Mouse (Mus musculus) activated CD4-positive, CD25-positive, alpha-beta regulatory T cell, adult 9 weeks (primary cell): ENCODE results near the gene Trmt1l. TPM values are rescaled to one million over a fixed set of nuclear protein-coding genes. Genes with fewer than 3 reads are reported as not detected.

Experiments
- polyA plus RNA-seq: library from polyadenylated mRNA; unstranded; fragments of 100-300 nt; shearing (Covaris generic); gene quantifications from one replicate; pipeline ENCODE4 v1.2.1, GENCODE M21; 2017

Gene Trmt1l
- polyA plus RNA-seq = 90.7 TPM

DNA sequence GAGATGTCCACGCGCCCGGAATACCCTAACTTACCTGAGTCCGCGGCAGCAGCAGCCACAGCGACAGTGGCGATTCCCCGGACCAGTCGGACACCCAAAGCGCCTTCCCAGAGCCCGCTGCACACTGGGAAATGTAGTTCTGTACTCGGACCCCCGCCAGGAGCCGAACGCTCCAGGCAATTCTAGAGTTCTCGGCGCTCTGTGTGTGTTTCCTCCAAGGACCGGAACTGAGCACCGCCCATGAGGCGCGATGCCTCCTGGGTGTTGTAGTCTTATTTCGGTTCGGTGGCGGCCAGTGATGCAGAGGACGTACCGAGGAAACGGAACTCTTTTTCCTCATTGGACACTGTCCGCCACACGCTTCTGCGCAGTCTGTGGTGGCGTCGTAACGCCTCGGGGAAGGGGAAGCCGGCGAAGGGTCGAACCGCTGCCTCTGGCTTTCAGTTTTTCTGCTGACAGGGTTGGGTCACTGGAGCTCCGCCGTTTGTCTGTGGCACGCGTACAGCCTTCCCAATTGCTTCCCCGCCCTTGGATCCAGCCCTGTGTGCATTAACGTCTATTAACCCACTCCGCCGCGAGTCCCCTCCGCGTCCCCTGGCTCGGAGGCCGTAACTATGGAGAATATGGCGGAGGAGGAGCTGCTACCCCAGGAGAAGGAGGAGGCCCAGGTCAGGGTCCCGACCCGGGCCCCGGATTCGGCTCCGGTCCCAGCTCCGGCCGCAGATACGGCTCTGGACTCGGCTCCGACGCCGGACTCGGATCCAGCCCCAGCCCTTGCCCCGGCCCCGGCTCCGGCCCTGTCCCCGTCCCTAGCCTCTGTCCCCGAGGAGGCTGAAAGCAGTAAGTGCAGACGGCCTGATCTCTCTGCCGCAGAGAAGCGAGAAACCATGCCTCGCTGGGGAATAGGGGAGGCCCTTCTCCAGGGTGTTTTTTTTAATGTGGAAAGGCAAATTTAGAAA is at the start of gene Trmt1l, which contains the start of gene Swt1:
Trmt1l (plus strand) TSS at position 280 of the 959 bp plus-strand sequence.
Swt1 (minus strand) TSS at position 193 of the 959 bp plus-strand sequence.

DNA sequence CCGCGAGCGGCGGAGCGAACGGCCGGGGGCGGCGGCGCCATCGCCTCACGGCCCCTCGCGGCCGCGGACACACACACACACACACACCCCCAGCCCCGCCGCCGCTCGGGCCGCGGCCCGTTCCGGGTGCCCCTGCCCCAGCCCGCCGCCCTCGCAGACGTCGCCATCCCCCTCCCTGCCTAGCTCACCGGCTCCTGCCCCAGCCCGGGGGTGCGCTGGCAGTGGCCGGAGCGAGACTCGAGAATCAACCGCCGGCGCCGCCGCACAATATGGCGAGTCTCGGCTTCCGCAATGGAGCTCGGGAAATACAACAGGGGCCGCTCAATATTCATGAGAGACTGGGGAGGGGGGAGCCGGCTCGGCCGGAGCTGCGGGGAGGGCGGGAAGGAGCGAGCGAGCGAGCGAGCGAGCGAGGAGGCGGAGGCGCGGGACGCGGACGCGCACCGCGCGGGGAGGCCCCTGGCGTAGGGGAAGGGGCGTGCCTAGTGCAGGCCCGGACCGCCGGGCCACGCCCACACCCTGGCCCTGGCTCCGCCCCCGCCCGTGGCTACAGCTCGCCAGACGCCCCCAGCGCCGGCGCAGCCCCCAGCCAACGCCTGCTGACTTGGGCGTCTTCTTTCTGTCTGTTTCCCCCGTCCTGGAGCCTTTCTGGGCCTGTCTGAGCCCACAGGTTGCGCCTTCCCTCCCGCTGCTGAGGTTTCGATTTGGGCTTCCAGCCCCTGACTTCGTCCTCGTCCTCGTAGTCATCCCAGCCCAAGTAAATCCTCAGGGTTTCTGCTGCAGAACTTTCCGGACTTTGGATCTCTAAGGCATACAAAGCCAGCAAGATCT is 72.4 kb downstream of the Trmt1l start, which contains the start of gene Rnf2:
Rnf2 (minus strand) TSS at position 425 of the 831 bp plus-strand sequence.

Other genes starting within 250 kb of the Trmt1l start
- gene Gm47985, start 246.0 kb upstream of the Trmt1l start, polyA plus RNA-seq = not detected
- gene Gm8947, start 236.2 kb upstream of the Trmt1l start, polyA plus RNA-seq = not detected
- gene Gm47995, start 230.1 kb upstream of the Trmt1l start, polyA plus RNA-seq = not detected
- gene 3110040M04Rik, start 224.4 kb upstream of the Trmt1l start, polyA plus RNA-seq = not detected
- not detected for gene Gm47996, start 218.4 kb upstream of the Trmt1l start, polyA plus RNA-seq
- 197 TPM for gene Ivns1abp, start 84.1 kb upstream of the Trmt1l start, polyA plus RNA-seq
- 41.6 TPM for gene Swt1, start 87 bp upstream of the Trmt1l start, polyA plus RNA-seq
- 96.2 TPM for gene Rnf2, start 72.4 kb downstream of the Trmt1l start, polyA plus RNA-seq
- gene Fam129a, start 142.6 kb downstream of the Trmt1l start, polyA plus RNA-seq = 106 TPM